Mouse (Mus musculus): ENCODE measurements around the gene Cldn18. TPM values are rescaled to one million over a fixed set of nuclear protein-coding genes. Genes with fewer than 3 reads are reported as not detected.

Cldn18 gene
- total and polyA plus RNA-seq, 2 experiments from 2014 or later: not detected

- H3K4me3 ChIP-seq (ENCODE audit: low read depth, low read length): no peak overlapping the region
- no peaks in the 10 kb centered on the region for H3K9me3 ChIP-seq (ENCODE audit: low read length)
- no peak overlapping the region for H3K9ac ChIP-seq (replicated peaks; ENCODE audit: low read length, poor library complexity, severe bottlenecking)
- H3K4me1 ChIP-seq (ENCODE audit: insufficient read depth, low read length): no peaks in the 10 kb centered on the region
- DNase-seq (ENCODE audit: low spot score) (no peak), ATAC-seq (ENCODE audit: low FRiP score) (no peak)
- TF ChIP-seq CTCF (IDR thresholded peaks at IDR 0.05): no peak
- no peak overlapping the region for H3K27ac ChIP-seq (ENCODE audit: low read depth, low read length)
- no peaks in the 10 kb centered on the region for H3K27me3 ChIP-seq (ENCODE audit: insufficient read depth, low read length)
- no peak overlapping the region for H3K4me2 ChIP-seq (ENCODE audit: low read depth, low read length, poor library complexity, severe bottlenecking)
- 72% methylated on average over 10 of the region's 10 CpGs for WGBS
- H3K36me3 ChIP-seq (ENCODE audit: insufficient read depth, low read length): peaks cover 11% of the 10 kb centered on the region; the same call in 1 of the 2 replicates
Measured at GRCm38 (mm10) chr9:99660756-99661155, 56.3 kb downstream of the Cldn18 start.

- H3K9me3 ChIP-seq (ENCODE audit: low read length): no peaks in the 10 kb centered on the region
- peaks cover 28% of the 10 kb centered on the region for H3K36me3 ChIP-seq (ENCODE audit: insufficient read depth, low read length)
- ATAC-seq (ENCODE audit: low FRiP score) (no peak), DNase-seq (ENCODE audit: low spot score) (no peak)
- H3K4me2 ChIP-seq (ENCODE audit: low read depth, low read length, poor library complexity, severe bottlenecking): no peak overlapping the region
- no peak overlapping the region for H3K27ac ChIP-seq (ENCODE audit: low read depth, low read length)
- 93% methylated on average over 6 of the region's 6 CpGs for WGBS
- TF ChIP-seq CTCF (IDR thresholded peaks at IDR 0.05): no peak
- no peak overlapping the region for H3K4me3 ChIP-seq (ENCODE audit: low read depth, low read length)
- H3K27me3 ChIP-seq (ENCODE audit: insufficient read depth, low read length): no peaks in the 10 kb centered on the region
- H3K9ac ChIP-seq (replicated peaks; ENCODE audit: low read length, poor library complexity, severe bottlenecking): no peak overlapping the region
- no peaks in the 10 kb centered on the region for H3K4me1 ChIP-seq (ENCODE audit: insufficient read depth, low read length)
Measured at GRCm38 (mm10) chr9:99646102-99646501, 71.0 kb downstream of the Cldn18 start.

GRCm38 (mm10) chr9:99645416-99645815 lies 71.7 kb downstream of the Cldn18 start:
- Histone ChIP-seq H3K9ac (replicated peaks; ENCODE audit: low read length, poor library complexity, severe bottlenecking) (no peak overlapping the region), H3K9me3 (ENCODE audit: low read length) (no peaks in the 10 kb centered on the region), H3K4me3 (ENCODE audit: low read depth, low read length) (no peak overlapping the region), H3K4me2 (ENCODE audit: low read depth, low read length, poor library complexity, severe bottlenecking) (no peak overlapping the region), H3K4me1 (ENCODE audit: insufficient read depth, low read length) (no peaks in the 10 kb centered on the region), H3K36me3 (ENCODE audit: insufficient read depth, low read length) (peaks cover 23% of the 10 kb centered on the region), H3K27ac (ENCODE audit: low read depth, low read length) (no peak overlapping the region), H3K27me3 (ENCODE audit: insufficient read depth, low read length) (no peaks in the 10 kb centered on the region)
- WGBS: 94% methylated on average over 6 of the region's 6 CpGs
- DNase-seq (ENCODE audit: low spot score): no peak
- ATAC-seq (ENCODE audit: low FRiP score): no peak
- no peak for TF ChIP-seq CTCF (IDR thresholded peaks at IDR 0.05)

- Histone ChIP-seq H3K4me1 (ENCODE audit: insufficient read depth, low read length) (no peaks in the 10 kb centered on the region), H3K4me2 (ENCODE audit: low read depth, low read length, poor library complexity, severe bottlenecking) (no peak overlapping the region), H3K4me3 (ENCODE audit: low read depth, low read length) (no peak overlapping the region), H3K27me3 (ENCODE audit: insufficient read depth, low read length) (no peaks in the 10 kb centered on the region), H3K9ac (replicated peaks; ENCODE audit: low read length, poor library complexity, severe bottlenecking) (no peak overlapping the region), H3K27ac (ENCODE audit: low read depth, low read length) (no peak overlapping the region), H3K9me3 (ENCODE audit: low read length) (no peaks in the 10 kb centered on the region), H3K36me3 (ENCODE audit: insufficient read depth, low read length) (peaks cover 17% of the 10 kb centered on the region)
- no peak for TF ChIP-seq CTCF (IDR thresholded peaks at IDR 0.05)
- WGBS: 91% methylated on average over 5 of the region's 5 CpGs
- ATAC-seq (ENCODE audit: low FRiP score) (no peak), DNase-seq (ENCODE audit: low spot score) (no peak)
Measured at GRCm38 (mm10) chr9:99639957-99640356, 77.1 kb downstream of the Cldn18 start.

Other genes starting within 250 kb of the Cldn18 start
- gene Armc8, start 148.4 kb downstream of the Cldn18 start, total RNA-seq (2014; rRNA removed): 75.9 and 87.9 TPM in 2 replicates
- 75.4 and 77.5 TPM in 2 replicates for gene Armc8, start 148.4 kb downstream of the Cldn18 start, polyA plus RNA-seq (2015; fragmentation: Nextera tagmentation; extraction: Ambion mirVana)
- 15.7 and 25.0 TPM in 2 replicates for gene Dbr1, start 141.5 kb downstream of the Cldn18 start, total RNA-seq (2014; rRNA removed)
- 24.9 and 26.2 TPM in 2 replicates for gene Dbr1, start 141.5 kb downstream of the Cldn18 start, polyA plus RNA-seq (2015; fragmentation: Nextera tagmentation; extraction: Ambion mirVana)
- gene A4gnt, start 104.8 kb downstream of the Cldn18 start, total RNA-seq (2014; rRNA removed): not detected in 2 replicates
- not detected in 2 replicates for gene A4gnt, start 104.8 kb downstream of the Cldn18 start, polyA plus RNA-seq (2015; fragmentation: Nextera tagmentation; extraction: Ambion mirVana)
- 19.9 and 22.5 TPM in 2 replicates for gene Dzip1l, start 87.8 kb downstream of the Cldn18 start, total RNA-seq (2014; rRNA removed)
- 7.1 and 8.1 TPM in 2 replicates for gene Dzip1l, start 87.8 kb downstream of the Cldn18 start, polyA plus RNA-seq (2015; fragmentation: Nextera tagmentation; extraction: Ambion mirVana)
- gene Sox14, start 158.9 kb upstream of the Cldn18 start, total RNA-seq (2014; rRNA removed): 23.3 and 33.5 TPM in 2 replicates
- gene Sox14, start 158.9 kb upstream of the Cldn18 start, polyA plus RNA-seq (2015; fragmentation: Nextera tagmentation; extraction: Ambion mirVana): 45.7 and 46.8 TPM in 2 replicates

All from midbrain, postnatal 0 days (tissue).